Mouse (Mus musculus) ES-Bruce4 (cell line): ENCODE data around the gene Tiam1.

Experiments used
- CTCF ChIP-seq: IDR thresholded peaks from one replicate; pipeline ENCODE4 v1.8.1; 2011; ENCODE audit warnings: low read depth, low read length
- EP300 ChIP-seq: IDR thresholded peaks from 2 replicates; pipeline ENCODE4 v1.6.1; 2011; ENCODE audit warnings: low read depth, low read length; ENCODE audit not compliant: insufficient read depth
- POLR2A ChIP-seq: IDR thresholded peaks from one replicate; pipeline ENCODE4 v1.8.1; 2011; ENCODE audit warnings: low read length; ENCODE audit not compliant: insufficient read depth

DNA sequence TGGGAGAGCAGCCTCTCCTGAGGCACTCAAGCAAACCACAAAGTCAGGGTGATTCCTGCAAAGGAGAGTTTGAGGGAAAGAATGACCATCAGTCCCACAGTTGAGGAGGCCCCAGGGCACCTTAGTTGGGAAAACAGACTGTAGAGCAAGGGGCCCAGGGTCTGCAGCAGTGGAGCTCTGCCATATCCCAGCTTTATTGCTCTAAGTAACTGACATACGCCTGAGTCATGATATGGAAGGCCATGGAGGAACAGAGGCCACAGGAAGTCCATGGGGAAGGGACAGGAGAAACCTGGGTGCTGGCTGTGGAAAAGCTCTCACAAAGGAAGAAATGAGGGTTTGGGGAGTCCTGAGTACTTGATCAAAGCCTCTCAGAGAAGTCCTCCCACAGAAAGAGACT, 189.5 kb downstream of the Tiam1 start:
- TF ChIP-seq POLR2A (no peak), CTCF (no peak), EP300 (no peak)
